Mouse (Mus musculus) gastrocnemius, postnatal 25 days (tissue): ENCODE results near the gene Klhl11. TPM values are rescaled to one million over a fixed set of nuclear protein-coding genes. Genes with fewer than 3 reads are reported as not detected.

Experiments
- DNase-seq: peaks from one replicate; pipeline ENCODE4 v3.0.0; 2022
- long read RNA-seq, 2 experiments: library from polyadenylated mRNA; stranded (forward); transcript quantifications; one replicate each; pipeline ENCODE4 v2.0.0; 2021
- total RNA-seq, 2 experiments: library from RNA; stranded (reverse); gene quantifications; 1 replicate in 1 of 2; 2 replicates in 1 of 2; pipeline ENCODE4 v1.2.3; 2021

Klhl11 gene
- 1 to 10 TPM; 3.8 to 3.9 TPM for total RNA-seq
- long read RNA-seq, experiment 1: 0 reads
- long read RNA-seq, experiment 2: 0 reads

GRCm38 (mm10) chr11:100472197-100472934, at the start of gene Klhl11:
Klhl11 (minus strand) TSS chr11:100472741.
- peak; percentile 91 for DNase-seq

GRCm38 (mm10) chr11:100520838-100521237, 48.3 kb upstream of the Klhl11 start:
- no peak for DNase-seq

- DNase-seq: no peak
Measured at GRCm38 (mm10) chr11:100519188-100519587, 46.6 kb upstream of the Klhl11 start.

- DNase-seq: peak; percentile 27
Measured at GRCm38 (mm10) chr11:100518188-100518591, 45.6 kb upstream of the Klhl11 start.

- no peak for DNase-seq
Measured at GRCm38 (mm10) chr11:100516291-100516690, 43.8 kb upstream of the Klhl11 start.

GRCm38 (mm10) chr11:100515789-100516188, 43.2 kb upstream of the Klhl11 start:
- no peak for DNase-seq

GRCm38 (mm10) chr11:100515061-100515460, 42.5 kb upstream of the Klhl11 start:
- DNase-seq: no peak

- DNase-seq: no peak
Measured at GRCm38 (mm10) chr11:100513716-100514115, 41.2 kb upstream of the Klhl11 start.

- no peak for DNase-seq
Measured at GRCm38 (mm10) chr11:100512384-100512783, 39.8 kb upstream of the Klhl11 start.

- DNase-seq: no peak
Measured at GRCm38 (mm10) chr11:100510556-100510955, 38.0 kb upstream of the Klhl11 start.

- DNase-seq: no peak
Measured at GRCm38 (mm10) chr11:100505997-100506396, 33.5 kb upstream of the Klhl11 start.

- DNase-seq: no peak
Measured at GRCm38 (mm10) chr11:100504990-100505660, 32.6 kb upstream of the Klhl11 start.

GRCm38 (mm10) chr11:100501321-100501720, 28.8 kb upstream of the Klhl11 start:
- no peak for DNase-seq

- no peak for DNase-seq
Measured at GRCm38 (mm10) chr11:100500651-100501050, 28.1 kb upstream of the Klhl11 start.

- DNase-seq: no peak
Measured at GRCm38 (mm10) chr11:100500241-100500640, 27.7 kb upstream of the Klhl11 start.

- DNase-seq: no peak
Measured at GRCm38 (mm10) chr11:100493771-100494170, 21.2 kb upstream of the Klhl11 start.

- DNase-seq: no peak
Measured at GRCm38 (mm10) chr11:100490951-100491350, 18.4 kb upstream of the Klhl11 start.

- DNase-seq: no peak
Measured at GRCm38 (mm10) chr11:100485801-100486538, 13.4 kb upstream of the Klhl11 start.

- DNase-seq: no peak
Measured at GRCm38 (mm10) chr11:100484461-100484860, 11.9 kb upstream of the Klhl11 start.

GRCm38 (mm10) chr11:100479152-100479551, 6.6 kb upstream of the Klhl11 start:
- no peak for DNase-seq

- no peak for DNase-seq
Measured at GRCm38 (mm10) chr11:100476281-100476680, 3.7 kb upstream of the Klhl11 start.

GRCm38 (mm10) chr11:100472935-100473295, 374 bp upstream of the Klhl11 start:
- DNase-seq: no peak
